Mouse (Mus musculus) kidney, adult 2 months (tissue): Measurements from ENCODE around the gene Mtmr2. TPM values are rescaled to one million over a fixed set of nuclear protein-coding genes. Genes with fewer than 3 reads are reported as not detected.

ENCODE experiments used
- DNase-seq: peaks from one replicate; pipeline ENCODE4 v3.0.0; 2021
- H3K27ac ChIP-seq: fragments of 200-500 bp; 2 replicates; pipeline ENCODE4 v1.5.1; 2012; ENCODE audit warnings: low read depth, low read length, control low read depth, inconsistent platforms; ENCODE audit not compliant: insufficient read depth
- H3K27me3 ChIP-seq: fragments of 200-500 bp; replicated peaks from 2 replicates; pipeline ENCODE4 v1.6.1; 2012; ENCODE audit warnings: mild to moderate bottlenecking, moderate library complexity, low read length, inconsistent platforms; ENCODE audit not compliant: control insufficient read depth, insufficient read depth
- H3K36me3 ChIP-seq: fragments of 200-500 bp; 2 replicates; pipeline ENCODE4 v1.6.1; 2012; ENCODE audit warnings: mild to moderate bottlenecking, moderate library complexity, low read length, inconsistent platforms; ENCODE audit not compliant: control insufficient read depth, insufficient read depth
- H3K4me1 ChIP-seq: fragments of 200-500 bp; 2 replicates; pipeline ENCODE4 v1.6.1; 2011; ENCODE audit warnings: low read length; ENCODE audit not compliant: control insufficient read depth, insufficient read depth
- H3K4me3 ChIP-seq: fragments of 200-500 bp; 2 replicates; pipeline ENCODE4 v1.5.1; 2011; ENCODE audit warnings: mild to moderate bottlenecking, low read depth, low read length, control low read depth; ENCODE audit not compliant: insufficient read depth
- CTCF ChIP-seq: fragments of 200-500 bp; conservative IDR thresholded peaks from 2 replicates; pipeline ENCODE4 v1.5.1; 2011; ENCODE audit warnings: low read depth, mild to moderate bottlenecking, control low read depth, low read length, moderate library complexity, mixed read lengths; ENCODE audit not compliant: insufficient read depth, insufficient read length
- POLR2A ChIP-seq: fragments of 200-500 bp; IDR thresholded peaks from one replicate; pipeline ENCODE4 v1.6.1; 2011; ENCODE audit warnings: low read depth, low read length, control low read depth
- WGBS: fragments of 180-500 bp; shearing (Covaris S2); methylation state at CpG from one replicate; pipeline ENCODE4 v1.1.7; 2018; 5-methylcytosine and 5-hydroxymethylcytosine counted together
- polyA plus RNA-seq: library from polyadenylated mRNA; depleted of rRNA; stranded (reverse); fragments of >200 nt; gene quantifications from 2 replicates; pipeline ENCODE4 v1.2.3, GENCODE M21; 2012

Mtmr2 gene
- polyA plus RNA-seq, 1 experiment: 25.2 TPM

GRCm38 (mm10) chr9:13809937-13810336, 61.7 kb downstream of the Mtmr2 start:
- H3K27ac ChIP-seq: no peak overlapping the region
- peaks cover 9% of the 10 kb centered on the region for H3K36me3 ChIP-seq
- TF ChIP-seq POLR2A (no peak), CTCF (0 out of 2 replicates have a peak, but pooled peaks have one; percentile 22)
- no peaks in the 10 kb centered on the region for H3K27me3 ChIP-seq
- H3K4me3 ChIP-seq: no peak overlapping the region
- no peaks in the 10 kb centered on the region for H3K4me1 ChIP-seq
- no peak for DNase-seq

DNA sequence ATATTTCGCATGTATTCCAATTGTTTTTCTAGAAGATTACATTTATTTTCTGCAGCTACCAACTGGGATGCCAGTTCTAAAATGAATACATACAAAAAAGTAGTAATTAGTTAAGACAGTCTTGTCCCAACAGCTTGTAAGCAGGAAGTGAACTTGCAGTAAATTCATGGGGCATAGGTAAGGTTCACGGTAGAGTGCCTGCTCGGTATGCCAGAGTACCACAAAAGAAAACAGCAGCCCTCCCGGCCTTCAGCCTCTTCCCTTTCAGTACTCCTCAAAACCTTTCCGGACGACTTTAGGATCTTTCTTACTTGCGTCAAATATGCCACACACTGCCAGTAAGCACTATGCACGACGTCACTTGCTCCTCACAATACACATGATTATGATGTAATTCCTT, 70.2 kb downstream of the Mtmr2 start:
- peak; percentile 31 for DNase-seq
- 0 out of 2 replicates have a peak overlapping the region, but pooled peaks have one; percentile 16 for H3K27ac ChIP-seq
- H3K4me1 ChIP-seq: peaks cover 3% of the 10 kb centered on the region; the same call in 1 of the 2 replicates
- H3K36me3 ChIP-seq: peaks cover 11% of the 10 kb centered on the region
- H3K4me3 ChIP-seq: no peak overlapping the region
- WGBS: 47% methylated on average over 9 of the region's 9 CpGs
- no peaks in the 10 kb centered on the region for H3K27me3 ChIP-seq
- TF ChIP-seq POLR2A (no peak), CTCF (no peak)

DNA sequence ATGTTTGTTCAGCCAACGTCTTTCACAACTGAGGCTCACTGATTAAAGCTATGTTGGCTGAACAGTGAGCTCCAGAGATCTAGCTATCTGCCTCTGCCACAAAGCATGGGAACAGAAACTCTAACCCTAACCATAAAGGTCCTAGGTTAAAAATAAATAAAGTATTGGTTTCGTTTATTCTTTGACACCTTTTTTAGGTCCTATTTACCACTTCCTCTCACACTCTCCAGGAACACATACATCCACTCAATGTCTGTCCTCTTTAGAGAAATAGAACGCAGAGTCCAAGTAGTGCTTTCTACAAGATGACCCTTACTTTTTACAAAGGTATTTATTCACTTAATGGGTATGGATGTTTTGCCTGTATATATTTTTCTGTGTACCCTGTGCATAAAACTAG, 72.6 kb downstream of the Mtmr2 start:
- Histone ChIP-seq H3K36me3 (peaks cover 7% of the 10 kb centered on the region), H3K4me3 (no peak overlapping the region), H3K4me1 (peaks cover 3% of the 10 kb centered on the region; the same call in 1 of the 2 replicates), H3K27ac (no peak overlapping the region), H3K27me3 (no peaks in the 10 kb centered on the region)
- DNase-seq: no peak
- WGBS: 93% methylated on average over 3 of the region's 3 CpGs
- TF ChIP-seq POLR2A (no peak), CTCF (no peak)

DNA sequence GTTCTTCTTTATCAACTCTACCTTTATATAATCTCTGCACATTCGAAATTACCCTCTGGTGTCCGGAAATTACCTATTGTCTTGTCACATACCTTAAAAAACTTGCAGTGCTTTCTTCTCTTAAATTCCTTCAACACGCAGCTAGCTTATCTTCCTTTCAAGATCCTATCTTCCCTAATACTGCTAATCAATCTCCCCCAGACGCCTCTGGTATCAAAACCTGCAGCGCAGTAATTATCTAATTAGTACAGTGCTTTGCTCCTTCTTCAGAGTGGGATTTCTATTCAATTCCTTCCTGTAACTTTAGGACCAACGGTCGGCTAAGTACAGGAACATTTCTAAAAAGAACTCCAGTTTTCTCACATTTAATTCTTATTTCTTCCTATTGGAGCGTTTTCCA, 77.7 kb downstream of the Mtmr2 start:
- H3K4me3 ChIP-seq: no peak overlapping the region
- WGBS: 5% methylated on average over 8 of the region's 8 CpGs
- no peaks in the 10 kb centered on the region for H3K27me3 ChIP-seq
- TF ChIP-seq POLR2A (no peak), CTCF (no peak)
- no peaks in the 10 kb centered on the region; the same call in 1 of the 2 replicates for H3K36me3 ChIP-seq
- H3K4me1 ChIP-seq: no peaks in the 10 kb centered on the region; the same call in 1 of the 2 replicates
- H3K27ac ChIP-seq: peak overlapping the region; percentile 87
- no peak for DNase-seq

GRCm38 (mm10) chr9:13826391-13826805, 78.2 kb downstream of the Mtmr2 start:
- Histone ChIP-seq H3K4me3 (peak overlapping the region; percentile 67), H3K27me3 (no peaks in the 10 kb centered on the region), H3K27ac (peak overlapping the region; percentile 87), H3K36me3 (peaks cover under 1% of the 10 kb centered on the region; the same call in 1 of the 2 replicates), H3K4me1 (no peaks in the 10 kb centered on the region; the same call in 1 of the 2 replicates)
- under 1% methylated on average over 31 of the region's 31 CpGs for WGBS
- DNase-seq: peak; percentile 88
- no peak for TF ChIP-seq POLR2A
- TF ChIP-seq CTCF: no peak

- under 1% methylated on average over 44 of the region's 44 CpGs for WGBS
- Histone ChIP-seq H3K4me3 (peak within 1 kb of the TSS; percentile 77), H3K27me3 (no peaks in the 10 kb centered on the region), H3K27ac (peak within 1 kb of the TSS; percentile 87), H3K36me3 (peaks cover 2% of the 10 kb centered on the region; the same call in 1 of the 2 replicates), H3K4me1 (no peaks in the 10 kb centered on the region; the same call in 1 of the 2 replicates)
- peak; percentile 99 for DNase-seq
- TF ChIP-seq CTCF: no peak
- TF ChIP-seq POLR2A: peak; percentile 47
These were observed 78.7 kb downstream of the Mtmr2 start, which contains the start of gene Cep57 for GRCm38 (mm10) chr9:13826832-13827405. Gene Cep57, minus strand, starts transcription at chr9:13827107.

- Histone ChIP-seq H3K27me3 (no peaks in the 10 kb centered on the region), H3K4me3 (peak within 1 kb of the TSS; percentile 77), H3K4me1 (no peaks in the 10 kb centered on the region; the same call in 1 of the 2 replicates), H3K36me3 (peaks cover 4% of the 10 kb centered on the region; the same call in 1 of the 2 replicates), H3K27ac (peak within 1 kb of the TSS; percentile 87)
- under 1% methylated on average over 67 of the region's 67 CpGs for WGBS
- no peak for TF ChIP-seq CTCF
- peak; percentile 29 for TF ChIP-seq POLR2A
- peak; percentile 100 for DNase-seq
These were observed 79.3 kb downstream of the Mtmr2 start, which contains the start of gene Fam76b for GRCm38 (mm10) chr9:13827406-13828086. Gene Fam76b, plus strand, starts transcription at chr9:13827716.
